Mouse (Mus musculus): ENCODE measurements around the gene Cpb2. TPM values are rescaled to one million over a fixed set of nuclear protein-coding genes. Genes with fewer than 3 reads are reported as not detected.

Gene Cpb2
- not detected in 2 replicates for polyA plus RNA-seq (2016; fragmentation: Nextera tagmentation; extraction: Ambion mirVana)

GRCm38 (mm10) chr14:75242087-75242486, at the start of gene Cpb2:
TSS of gene Cpb2 (plus strand) at chr14:75242287.
- Histone ChIP-seq H3K4me3 (no peak within 1 kb of the TSS), H3K4me2 (replicated peaks) (no peak within 1 kb of the TSS), H3K4me1 (no peaks in the 10 kb centered on the region), H3K9me3 (replicated peaks) (no peaks in the 10 kb centered on the region), H3K27me3 (no peaks in the 10 kb centered on the region), H3K9ac (no peak within 1 kb of the TSS), H3K27ac (no peak within 1 kb of the TSS), H3K36me3 (no peaks in the 10 kb centered on the region)
- 87% methylated on average over 5 of the region's 5 CpGs for WGBS
- no peak for ATAC-seq (ENCODE audit: low FRiP score)

- no peaks in the 10 kb centered on the region for H3K4me1 ChIP-seq
- no peaks in the 10 kb centered on the region for H3K9me3 ChIP-seq (replicated peaks)
- H3K27me3 ChIP-seq, result no peaks in the 10 kb centered on the region
- no peak overlapping the region for H3K4me2 ChIP-seq (replicated peaks)
- WGBS, result 90% methylated on average over 10 of the region's 10 CpGs
- H3K9ac ChIP-seq, result no peak overlapping the region
- no peak overlapping the region for H3K27ac ChIP-seq
- no peaks in the 10 kb centered on the region for H3K36me3 ChIP-seq
- no peak overlapping the region for H3K4me3 ChIP-seq
- no peak for ATAC-seq (ENCODE audit: low FRiP score)
Observed at GRCm38 (mm10) chr14:75192427-75192826, 49.7 kb upstream of the Cpb2 start.

GRCm38 (mm10) chr14:75192858-75193257, 49.2 kb upstream of the Cpb2 start:
- Histone ChIP-seq H3K4me2 (replicated peaks) (no peak overlapping the region), H3K9ac (no peak overlapping the region), H3K9me3 (replicated peaks) (no peaks in the 10 kb centered on the region), H3K36me3 (no peaks in the 10 kb centered on the region), H3K27me3 (no peaks in the 10 kb centered on the region), H3K27ac (no peak overlapping the region), H3K4me3 (no peak overlapping the region), H3K4me1 (no peaks in the 10 kb centered on the region)
- no peak for ATAC-seq (ENCODE audit: low FRiP score)
- WGBS, result 78% methylated on average over 10 of the region's 10 CpGs

- H3K9me3 ChIP-seq (replicated peaks), result no peaks in the 10 kb centered on the region
- H3K27me3 ChIP-seq, result no peaks in the 10 kb centered on the region
- H3K4me3 ChIP-seq, result no peak overlapping the region
- H3K36me3 ChIP-seq, result no peaks in the 10 kb centered on the region
- H3K4me2 ChIP-seq (replicated peaks), result no peak overlapping the region
- 89% methylated on average over 5 of the region's 5 CpGs for WGBS
- no peak overlapping the region for H3K9ac ChIP-seq
- ATAC-seq (ENCODE audit: low FRiP score), result no peak
- H3K4me1 ChIP-seq, result no peaks in the 10 kb centered on the region
- no peak overlapping the region for H3K27ac ChIP-seq
Observed at GRCm38 (mm10) chr14:75195530-75195929, 46.6 kb upstream of the Cpb2 start.

- H3K36me3 ChIP-seq, result no peaks in the 10 kb centered on the region
- H3K9me3 ChIP-seq (replicated peaks), result no peaks in the 10 kb centered on the region
- H3K27ac ChIP-seq, result no peak overlapping the region
- WGBS, result 40% methylated on average over 5 of the region's 5 CpGs
- no peak for ATAC-seq (ENCODE audit: low FRiP score)
- no peak overlapping the region for H3K4me3 ChIP-seq
- H3K4me1 ChIP-seq, result no peaks in the 10 kb centered on the region
- H3K4me2 ChIP-seq (replicated peaks), result no peak overlapping the region
- H3K9ac ChIP-seq, result no peak overlapping the region
- H3K27me3 ChIP-seq, result no peaks in the 10 kb centered on the region
Observed at GRCm38 (mm10) chr14:75197027-75197426, 45.1 kb upstream of the Cpb2 start.

GRCm38 (mm10) chr14:75197660-75198059, 44.4 kb upstream of the Cpb2 start:
- Histone ChIP-seq H3K9me3 (replicated peaks) (no peaks in the 10 kb centered on the region), H3K36me3 (no peaks in the 10 kb centered on the region), H3K4me3 (no peak overlapping the region), H3K4me1 (no peaks in the 10 kb centered on the region), H3K27me3 (no peaks in the 10 kb centered on the region), H3K27ac (no peak overlapping the region), H3K4me2 (replicated peaks) (no peak overlapping the region), H3K9ac (no peak overlapping the region)
- 68% methylated on average over 7 of the region's 7 CpGs for WGBS
- ATAC-seq (ENCODE audit: low FRiP score), result no peak

GRCm38 (mm10) chr14:75205363-75206051, 36.6 kb upstream of the Cpb2 start:
- WGBS, result 57% methylated on average over 6 of the region's 6 CpGs
- H3K9me3 ChIP-seq (replicated peaks), result no peaks in the 10 kb centered on the region
- H3K36me3 ChIP-seq, result no peaks in the 10 kb centered on the region
- no peak for ATAC-seq (ENCODE audit: low FRiP score)
- no peaks in the 10 kb centered on the region for H3K27me3 ChIP-seq
- H3K4me3 ChIP-seq, result no peak overlapping the region
- H3K4me1 ChIP-seq, result no peaks in the 10 kb centered on the region
- no peak overlapping the region for H3K4me2 ChIP-seq (replicated peaks)
- H3K27ac ChIP-seq, result no peak overlapping the region
- no peak overlapping the region for H3K9ac ChIP-seq

- Histone ChIP-seq H3K4me2 (replicated peaks) (no peak overlapping the region), H3K27me3 (no peaks in the 10 kb centered on the region), H3K9ac (no peak overlapping the region), H3K27ac (no peak overlapping the region), H3K4me1 (no peaks in the 10 kb centered on the region), H3K9me3 (replicated peaks) (no peaks in the 10 kb centered on the region), H3K36me3 (no peaks in the 10 kb centered on the region), H3K4me3 (no peak overlapping the region)
- WGBS, result 87% methylated on average over 4 of the region's 4 CpGs
- ATAC-seq (ENCODE audit: low FRiP score), result no peak
Observed at GRCm38 (mm10) chr14:75206307-75206706, 35.8 kb upstream of the Cpb2 start.

GRCm38 (mm10) chr14:75208572-75209151, 33.4 kb upstream of the Cpb2 start:
- Histone ChIP-seq H3K9me3 (replicated peaks) (no peaks in the 10 kb centered on the region), H3K4me3 (no peak overlapping the region), H3K27ac (no peak overlapping the region), H3K4me1 (peaks cover 1% of the 10 kb centered on the region; the same call in 1 of the 2 replicates), H3K4me2 (replicated peaks) (no peak overlapping the region), H3K36me3 (no peaks in the 10 kb centered on the region), H3K27me3 (no peaks in the 10 kb centered on the region), H3K9ac (no peak overlapping the region)
- ATAC-seq (ENCODE audit: low FRiP score), result no peak
- WGBS, result 72% methylated on average over 6 of the region's 6 CpGs

- Histone ChIP-seq H3K4me2 (replicated peaks) (no peak overlapping the region), H3K9ac (no peak overlapping the region), H3K36me3 (no peaks in the 10 kb centered on the region), H3K4me3 (no peak overlapping the region), H3K27ac (no peak overlapping the region), H3K9me3 (replicated peaks) (no peaks in the 10 kb centered on the region), H3K4me1 (peaks cover 3% of the 10 kb centered on the region; the same call in 1 of the 2 replicates), H3K27me3 (no peaks in the 10 kb centered on the region)
- ATAC-seq (ENCODE audit: low FRiP score), result no peak
- WGBS, result 83% methylated on average over 11 of the region's 11 CpGs
Observed at GRCm38 (mm10) chr14:75213752-75214151, 28.3 kb upstream of the Cpb2 start.

- WGBS, result 97% methylated on average over 2 of the region's 2 CpGs
- Histone ChIP-seq H3K9ac (no peak overlapping the region), H3K9me3 (replicated peaks) (no peaks in the 10 kb centered on the region), H3K4me3 (no peak overlapping the region), H3K4me1 (peaks cover 6% of the 10 kb centered on the region), H3K4me2 (replicated peaks) (no peak overlapping the region), H3K36me3 (no peaks in the 10 kb centered on the region), H3K27me3 (no peaks in the 10 kb centered on the region), H3K27ac (peak overlapping the region; percentile 30; the same call in 1 of the 2 replicates)
- ATAC-seq (ENCODE audit: low FRiP score), result no peak
Observed at GRCm38 (mm10) chr14:75218843-75219242, 23.2 kb upstream of the Cpb2 start.

GRCm38 (mm10) chr14:75219250-75219913, 22.7 kb upstream of the Cpb2 start:
- 64% methylated on average over 5 of the region's 5 CpGs for WGBS

More at GRCm38 (mm10) chr14:75219250-75219913, 22.7 kb upstream of the Cpb2 start:
- H3K36me3 ChIP-seq, result no peaks in the 10 kb centered on the region
- H3K9ac ChIP-seq, result no peak overlapping the region
- no peak overlapping the region for H3K4me3 ChIP-seq
- H3K4me2 ChIP-seq (replicated peaks), result no peak overlapping the region
- H3K27ac ChIP-seq, result 0 out of 2 replicates have a peak overlapping the region, but pooled peaks have one; percentile 40
- ATAC-seq (ENCODE audit: low FRiP score), result peak; percentile 84
- peaks cover 6% of the 10 kb centered on the region for H3K4me1 ChIP-seq
- no peaks in the 10 kb centered on the region for H3K9me3 ChIP-seq (replicated peaks)
- H3K27me3 ChIP-seq, result no peaks in the 10 kb centered on the region

Data from hindbrain, embryonic 12.5 days (tissue).